In the genomic region with DNA sequence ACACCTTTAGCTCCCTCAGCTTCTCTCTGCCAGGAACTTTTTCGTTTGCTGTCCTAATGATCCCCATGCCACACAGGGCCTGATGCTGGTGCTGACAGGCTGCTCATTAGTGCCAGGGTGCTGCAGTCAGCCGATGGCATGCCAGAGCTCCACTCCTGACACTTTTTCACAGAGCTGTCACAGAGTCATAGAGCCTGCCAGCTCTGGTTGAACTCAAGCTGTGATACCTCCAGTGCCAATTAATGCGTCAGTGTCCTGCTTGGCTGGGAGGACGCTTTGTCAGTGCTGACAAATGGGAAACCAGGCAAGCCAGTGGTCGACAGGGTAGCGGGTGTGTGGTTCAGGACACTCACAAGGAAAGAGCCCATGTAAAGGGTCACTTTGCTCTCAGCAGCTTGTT, we compare ENCODE assay signal across 12 mouse cellular contexts.
DNase-seq lines count a peak whose midpoint lies in the region; ATAC-seq and TF ChIP-seq lines count a peak whose summit lies in the region.
"Had no signal": no experiment of that assay in that cellular context is flagged by ENCODE, and none has a peak within 500 bp of the region (broad histone marks: within the 10 kb centered on the region; RNA-seq: fewer than 3 reads in every experiment).

No protein-coding gene starts in this region.

- H3K4me1 ChIP-seq in heart, adult 2 months (ENCODE audit: control insufficient read depth, insufficient read depth, low read length) = no peaks in the 10 kb centered on the region
- no peaks in the 10 kb centered on the region for H3K4me1 ChIP-seq in heart, embryonic 11.5 days (ENCODE audit: control insufficient read depth, insufficient read depth, low read length)
- H3K4me1 ChIP-seq in kidney, embryonic 16.5 days (ENCODE audit: insufficient read depth, low read length) = no peaks in the 10 kb centered on the region

- no peaks in the 10 kb centered on the region for H3K36me3 ChIP-seq in heart, adult 2 months (ENCODE audit: control insufficient read depth, insufficient read depth, low read length)
- H3K36me3 ChIP-seq in heart, embryonic 11.5 days (ENCODE audit: control insufficient read depth, insufficient read depth, low read length) = no peaks in the 10 kb centered on the region
- no peaks in the 10 kb centered on the region for H3K36me3 ChIP-seq in kidney, embryonic 16.5 days (ENCODE audit: insufficient read depth, low read length)

- 33% methylated on average over 6 of the region's 6 CpGs for WGBS in heart, adult 2 months
- 43% methylated on average over 6 of the region's 6 CpGs for WGBS in heart, embryonic 11.5 days (ENCODE audit: insufficient replicate concordance)
- WGBS in kidney, embryonic 16.5 days = 57% methylated on average over 6 of the region's 6 CpGs

- no peak for ATAC-seq in heart, embryonic 11.5 days (replicated peaks; ENCODE audit: insufficient number of reproducible peaks, low FRiP score, low TSS enrichment)
- ATAC-seq in kidney, embryonic 16.5 days (ENCODE audit: low FRiP score, low TSS enrichment) = no peak

- intact Hi-C loops in heart, adult 2 months (cut with DNase I) = no loop called here
- intact Hi-C loops in heart, postnatal 36 days (cut with DNase I) = no loop called here

- no peaks in the 10 kb centered on the region for H3K79me2 ChIP-seq in heart, adult 2 months (replicated peaks; ENCODE audit: control insufficient read depth, insufficient read depth, low read length)

- TF ChIP-seq POLR2A in heart, adult 2 months (IDR thresholded peaks at IDR 0.05; ENCODE audit: insufficient read depth, low read depth, low read length) = no peak
- no peak for TF ChIP-seq POLR2A in brain, embryonic 14.5 days (IDR thresholded peaks at IDR 0.05; ENCODE audit: borderline replicate concordance, extremely low read depth, insufficient read depth, insufficient read length, poor library complexity, severe bottlenecking)

- no peak overlapping the region for H3K27ac ChIP-seq in heart, adult 2 months
- H3K27ac ChIP-seq in heart, embryonic 11.5 days (ENCODE audit: low read depth, low read length) = no peak overlapping the region
- H3K27ac ChIP-seq in kidney, embryonic 16.5 days (ENCODE audit: low read length) = no peak overlapping the region

- no peaks in the 10 kb centered on the region for H3K9me3 ChIP-seq in heart, embryonic 11.5 days (replicated peaks; ENCODE audit: control insufficient read depth, low read length)
- no peaks in the 10 kb centered on the region for H3K9me3 ChIP-seq in kidney, embryonic 16.5 days (ENCODE audit: low read length)

- H3K9ac ChIP-seq in heart, adult 2 months (ENCODE audit: low read depth, low read length) = no peak overlapping the region
- no peak overlapping the region for H3K9ac ChIP-seq in heart, embryonic 11.5 days (ENCODE audit: low read depth, low read length)
- H3K9ac ChIP-seq in kidney, embryonic 16.5 days (replicated peaks; ENCODE audit: low read length) = no peak overlapping the region
- H3K9ac ChIP-seq: lung, embryonic 14.5 days had no signal

- no peak overlapping the region for H3K4me3 ChIP-seq in heart, adult 2 months
- no peak overlapping the region for H3K4me3 ChIP-seq in heart, embryonic 11.5 days (ENCODE audit: low read depth, low read length)
- H3K4me3 ChIP-seq in kidney, embryonic 16.5 days (ENCODE audit: low read length) = no peak overlapping the region

- no peaks in the 10 kb centered on the region for H3K27me3 ChIP-seq in heart, adult 2 months (ENCODE audit: control insufficient read depth, insufficient read depth, low read length)
- H3K27me3 ChIP-seq in heart, embryonic 11.5 days (ENCODE audit: control insufficient read depth, insufficient read depth, low read length) = no peaks in the 10 kb centered on the region
- no peaks in the 10 kb centered on the region for H3K27me3 ChIP-seq in kidney, embryonic 16.5 days (ENCODE audit: insufficient read depth, low read length)

- peak; percentile 77; the same call in 1 of the 2 replicates for TF ChIP-seq EP300 in heart, adult 2 months (IDR thresholded peaks at IDR 0.05; ENCODE audit: insufficient read depth, low read depth, low read length)

- peak; percentile 31 to 61 for DNase-seq in heart, adult 2 months
- peak; percentile 93 for DNase-seq in brain, embryonic 14.5 days (ENCODE audit: low read depth)
- DNase-seq in cerebellum, postnatal 14 days = peak; percentile 86 to 92
- peak; percentile 10 to 11 for DNase-seq in heart, postnatal 36 days
- no peak for DNase-seq in B cell, adult 2 months
- no peak for DNase-seq in natural killer cell, adult 2 months (ENCODE audit: low spot score in 2 of 2)
- DNase-seq: adrenal gland, postnatal 36 days; kidney, adult 9 months; lung, embryonic 14.5 days; midbrain, embryonic 14.5 days had no signal

- TF ChIP-seq CTCF in heart, adult 2 months (IDR thresholded peaks at IDR 0.05) = no peak
- TF ChIP-seq CTCF in brain, embryonic 14.5 days (IDR thresholded peaks at IDR 0.05; ENCODE audit: borderline replicate concordance, extremely low read depth, insufficient read depth, insufficient read length) = no peak

- no peak overlapping the region for H3K4me2 ChIP-seq in heart, embryonic 11.5 days
- H3K4me2 ChIP-seq in kidney, embryonic 16.5 days (replicated peaks; ENCODE audit: low read depth, low read length) = no peak overlapping the region
- H3K4me2 ChIP-seq: lung, embryonic 14.5 days had no signal

Comparison
In these comparisons a context has a peak if more than half of its experiments do, and no peak if none do; other contexts are left out.
1. DNase-seq: peak in heart, adult 2 months (2 of 2), brain, embryonic 14.5 days (single experiment), cerebellum, postnatal 14 days (2 of 2) and heart, postnatal 36 days (2 of 2); none in B cell, adult 2 months (0 of 2) and natural killer cell, adult 2 months (0 of 2).